Mouse (Mus musculus) bone marrow macrophage, adult 2 months (primary cell): Measurements from ENCODE around the gene Knl1. TPM values are rescaled to one million over a fixed set of nuclear protein-coding genes. Genes with fewer than 3 reads are reported as not detected.

ENCODE experiments used
- H3K27ac ChIP-seq: 2 replicates; pipeline ENCODE4 v1.5.1; 2012; ENCODE audit warnings: low read depth, low read length; ENCODE audit not compliant: insufficient read depth
- H3K4me1 ChIP-seq: 2 replicates; pipeline ENCODE4 v1.6.1; 2012; ENCODE audit warnings: low read length; ENCODE audit not compliant: control insufficient read depth, insufficient read depth
- H3K4me3 ChIP-seq: 2 replicates; pipeline ENCODE4 v1.5.1; 2012; ENCODE audit warnings: mild to moderate bottlenecking, low read length, moderate library complexity; ENCODE audit not compliant: insufficient read depth
- CTCF ChIP-seq: IDR thresholded peaks from 2 replicates; pipeline ENCODE4 v1.5.1; 2012; ENCODE audit warnings: low read depth, mild to moderate bottlenecking, low read length, moderate library complexity
- POLR2A ChIP-seq: IDR thresholded peaks from 2 replicates; pipeline ENCODE4 v1.6.1; 2012; ENCODE audit warnings: mild to moderate bottlenecking, low read depth, low read length, borderline replicate concordance
- polyA plus RNA-seq: library from polyadenylated mRNA; stranded (reverse); fragments of >200 nt; gene quantifications from 2 replicates; pipeline ENCODE4 v1.2.4, GENCODE M21; 2012; ENCODE audit not compliant: missing spikeins, insufficient read depth, insufficient read length

The Knl1 gene
- polyA plus RNA-seq, 1 experiment = 17.6 TPM

- peaks cover 14% of the 10 kb centered on the region for H3K4me1 ChIP-seq
- TF ChIP-seq POLR2A = no peak
- TF ChIP-seq CTCF = no peak
- H3K4me3 ChIP-seq = no peak overlapping the region
- no peak overlapping the region for H3K27ac ChIP-seq
These were observed 28.4 kb upstream of the Knl1 start for GRCm38 (mm10) chr2:119018391-119019122.

GRCm38 (mm10) chr2:119019131-119019530 is 27.8 kb upstream of the Knl1 start:
- Histone ChIP-seq H3K4me1 (peaks cover 14% of the 10 kb centered on the region), H3K4me3 (no peak overlapping the region)
- TF ChIP-seq POLR2A = no peak

GRCm38 (mm10) chr2:119019538-119019937 is 27.4 kb upstream of the Knl1 start:
- no peak overlapping the region for H3K27ac ChIP-seq
- peaks cover 14% of the 10 kb centered on the region for H3K4me1 ChIP-seq
- TF ChIP-seq CTCF = no peak
- no peak for TF ChIP-seq POLR2A
- H3K4me3 ChIP-seq = no peak overlapping the region

More at GRCm38 (mm10) chr2:119019131-119019530, 27.8 kb upstream of the Knl1 start:
- no peak overlapping the region for H3K27ac ChIP-seq

GRCm38 (mm10) chr2:119023154-119023660 is 23.7 kb upstream of the Knl1 start:
- no peak for TF ChIP-seq POLR2A
- no peak for TF ChIP-seq CTCF
- H3K4me3 ChIP-seq = no peak overlapping the region

GRCm38 (mm10) chr2:119024536-119025238 is 22.2 kb upstream of the Knl1 start:
- no peak for TF ChIP-seq POLR2A
- TF ChIP-seq CTCF = no peak
- H3K4me1 ChIP-seq = peaks cover 15% of the 10 kb centered on the region
- H3K4me3 ChIP-seq = no peak overlapping the region

More at GRCm38 (mm10) chr2:119023154-119023660, 23.7 kb upstream of the Knl1 start:
- Histone ChIP-seq H3K4me1 (peaks cover 12% of the 10 kb centered on the region), H3K27ac (no peak overlapping the region)

GRCm38 (mm10) chr2:119025239-119025616 is 21.7 kb upstream of the Knl1 start:
- Histone ChIP-seq H3K27ac (no peak overlapping the region), H3K4me3 (no peak overlapping the region), H3K4me1 (peaks cover 15% of the 10 kb centered on the region)
- TF ChIP-seq CTCF = no peak
- no peak for TF ChIP-seq POLR2A

More at GRCm38 (mm10) chr2:119024536-119025238, 22.2 kb upstream of the Knl1 start:
- no peak overlapping the region for H3K27ac ChIP-seq

GRCm38 (mm10) chr2:119026951-119027350 is 20.0 kb upstream of the Knl1 start:
- H3K4me1 ChIP-seq = peaks cover 15% of the 10 kb centered on the region
- no peak overlapping the region for H3K27ac ChIP-seq
- H3K4me3 ChIP-seq = no peak overlapping the region
- TF ChIP-seq POLR2A (no peak), CTCF (no peak)

GRCm38 (mm10) chr2:119028941-119029551 is 17.9 kb upstream of the Knl1 start, which contains the start of gene Ccdc32:
Gene Ccdc32 (minus strand): TSS chr2:119029393.
- Histone ChIP-seq H3K4me3 (peak within 1 kb of the TSS; percentile 87), H3K27ac (0 out of 2 replicates have a peak within 1 kb of the TSS, but pooled peaks have one; percentile 1), H3K4me1 (peaks cover 15% of the 10 kb centered on the region)
- TF ChIP-seq CTCF = no peak
- TF ChIP-seq POLR2A = no peak

- TF ChIP-seq POLR2A (no peak), CTCF (no peak)
- H3K4me1 ChIP-seq = peaks cover 12% of the 10 kb centered on the region
These were observed 14.7 kb upstream of the Knl1 start for GRCm38 (mm10) chr2:119032191-119032590.

GRCm38 (mm10) chr2:119034656-119035396 is 12.1 kb upstream of the Knl1 start, which contains the start of gene Rpusd2:
Gene Rpusd2 (plus strand): TSS chr2:119034790.
- peak within 1 kb of the TSS; percentile 69 for H3K4me3 ChIP-seq
- H3K4me1 ChIP-seq = no peaks in the 10 kb centered on the region
- TF ChIP-seq POLR2A = no peak
- TF ChIP-seq CTCF = 0 out of 2 replicates have a peak, but pooled peaks have one; percentile 8
- 0 out of 2 replicates have a peak within 1 kb of the TSS, but pooled peaks have one; percentile 22 for H3K27ac ChIP-seq

More at GRCm38 (mm10) chr2:119032191-119032590, 14.7 kb upstream of the Knl1 start:
- H3K27ac ChIP-seq = no peak overlapping the region
- no peak overlapping the region for H3K4me3 ChIP-seq
